Mouse (Mus musculus) embryonic fibroblast, embryonic 13.5 days (primary cell): Measurements from ENCODE around the gene Rnf212b.

Experiments used
- CTCF ChIP-seq: IDR thresholded peaks from 2 replicates; pipeline ENCODE4 v1.5.1; 2011; ENCODE audit warnings: mild to moderate bottlenecking, control low read depth, low read length, moderate library complexity, borderline replicate concordance; ENCODE audit not compliant: insufficient read depth
- POLR2A ChIP-seq: IDR thresholded peaks from 2 replicates; pipeline ENCODE4 v1.6.1; 2011; ENCODE audit warnings: low read depth, mild to moderate bottlenecking, control low read depth, low read length, moderate library complexity

DNA sequence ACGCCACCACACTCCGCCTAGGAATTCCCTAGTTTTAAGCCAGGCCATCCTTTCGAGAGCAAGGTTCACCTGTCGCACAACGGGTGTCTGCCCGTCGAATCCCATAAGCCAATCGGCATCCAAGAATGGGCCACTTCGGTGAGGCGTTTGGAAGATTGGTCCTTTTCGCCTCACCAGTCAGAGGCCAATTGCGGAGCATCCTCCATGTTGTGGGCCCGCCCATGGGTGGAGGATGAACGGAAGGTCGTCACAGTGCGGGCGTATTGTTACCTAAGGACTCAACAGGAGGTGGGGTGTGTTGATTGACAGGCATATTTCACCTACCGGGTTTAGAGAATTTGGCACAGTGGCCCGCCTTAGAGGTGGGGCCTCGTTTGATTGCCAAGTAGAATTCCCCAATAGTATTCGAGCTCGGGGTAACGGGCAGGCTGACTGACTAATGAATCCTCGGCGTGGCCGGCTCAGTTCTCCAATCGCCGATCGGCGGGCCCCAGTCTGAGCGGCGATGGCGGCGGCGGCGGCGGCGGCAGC, 79.8 kb downstream of the Rnf212b start:
- TF ChIP-seq POLR2A = peak; percentile 77
- no peak for TF ChIP-seq CTCF
